24 mouse cellular contexts compared by ENCODE assay signal in genomic region chr7:91810774-91811173, GRCm38 (mm10).
DNase-seq lines count a peak whose midpoint lies in the region; ATAC-seq lines count a peak whose summit lies in the region.
"Had no signal": no experiment of that assay in that cellular context is flagged by ENCODE, and none has a peak within 500 bp of the region (broad histone marks: within the 10 kb centered on the region; RNA-seq: fewer than 3 reads in every experiment).

No protein-coding gene starts in this region.

- H3K9ac ChIP-seq in midbrain, embryonic 14.5 days (replicated peaks; ENCODE audit: low read length) = no peak overlapping the region
- no peak overlapping the region for H3K9ac ChIP-seq in midbrain, embryonic 13.5 days (replicated peaks)
- H3K9ac ChIP-seq: embryonic facial prominence, embryonic 12.5 days; embryonic facial prominence, embryonic 15.5 days; forebrain, embryonic 12.5 days had no signal

- H3K9me3 ChIP-seq in midbrain, embryonic 14.5 days (ENCODE audit: control insufficient read depth, low read length) = no peaks in the 10 kb centered on the region
- H3K9me3 ChIP-seq in midbrain, embryonic 13.5 days = no peaks in the 10 kb centered on the region
- H3K9me3 ChIP-seq: embryonic facial prominence, embryonic 12.5 days; embryonic facial prominence, embryonic 15.5 days; forebrain, embryonic 10.5 days; forebrain, embryonic 12.5 days had no signal

- WGBS in midbrain, embryonic 14.5 days = 31% methylated on average over 2 of the region's 2 CpGs
- WGBS in midbrain, embryonic 13.5 days = 29% methylated on average over 2 of the region's 2 CpGs

- no peaks in the 10 kb centered on the region for H3K36me3 ChIP-seq in midbrain, embryonic 14.5 days (ENCODE audit: control insufficient read depth, insufficient read depth, low read length)
- H3K36me3 ChIP-seq in midbrain, embryonic 13.5 days = no peaks in the 10 kb centered on the region
- H3K36me3 ChIP-seq: embryonic facial prominence, embryonic 12.5 days; embryonic facial prominence, embryonic 15.5 days; forebrain, embryonic 10.5 days; forebrain, embryonic 12.5 days had no signal

- no peak overlapping the region for H3K27ac ChIP-seq in midbrain, embryonic 14.5 days (replicated peaks; ENCODE audit: low read depth, low read length)
- H3K27ac ChIP-seq in midbrain, embryonic 13.5 days = no peak overlapping the region
- H3K27ac ChIP-seq: embryonic facial prominence, embryonic 12.5 days; embryonic facial prominence, embryonic 15.5 days; forebrain, embryonic 10.5 days; forebrain, embryonic 12.5 days had no signal

- peak; percentile 16 for DNase-seq in midbrain, embryonic 14.5 days
- DNase-seq in MN1 (ENCODE audit: low spot score) = peak; percentile 27
- peak; percentile 73 for DNase-seq in Muller cell, postnatal 12 days (ENCODE audit: inconsistent ontology term)
- DNase-seq in retina, embryonic 14.5 days (ENCODE audit: low spot score) = peak; percentile 63
- no peak for DNase-seq in kidney, postnatal 4 days
- no peak for DNase-seq in neural tube, embryonic 10.5 days (ENCODE audit: extremely low spot score, low spot score)
- no peak for DNase-seq in cerebellum, adult 8-10 months
- DNase-seq: adrenal gland, adult 2 months; adrenal gland, postnatal 10 days; adrenal gland, postnatal 25 days; cerebellum, adult 11-12 months; cerebellum, adult 2 months; cerebellum, adult 9-11 months; cerebellum, postnatal 14 days; cerebellum, postnatal 36 days; embryo, embryonic 11 days had no signal

- no peak overlapping the region for H3K4me3 ChIP-seq in midbrain, embryonic 14.5 days (replicated peaks; ENCODE audit: low read depth, low read length)
- no peak overlapping the region for H3K4me3 ChIP-seq in midbrain, embryonic 13.5 days (replicated peaks)
- H3K4me3 ChIP-seq: embryonic facial prominence, embryonic 12.5 days; embryonic facial prominence, embryonic 15.5 days; erythroblast, embryonic 14.5 days; forebrain, embryonic 10.5 days; forebrain, embryonic 12.5 days had no signal

- no peak overlapping the region for H3K4me2 ChIP-seq in midbrain, embryonic 14.5 days (ENCODE audit: low read length)
- no peak overlapping the region for H3K4me2 ChIP-seq in midbrain, embryonic 13.5 days (replicated peaks)
- H3K4me2 ChIP-seq: embryonic facial prominence, embryonic 12.5 days; embryonic facial prominence, embryonic 15.5 days; forebrain, embryonic 12.5 days had no signal

- no peaks in the 10 kb centered on the region for H3K27me3 ChIP-seq in midbrain, embryonic 14.5 days (ENCODE audit: control insufficient read depth, insufficient read depth, low read length)
- H3K27me3 ChIP-seq in midbrain, embryonic 13.5 days = no peaks in the 10 kb centered on the region
- H3K27me3 ChIP-seq: embryonic facial prominence, embryonic 12.5 days; embryonic facial prominence, embryonic 15.5 days; forebrain, embryonic 12.5 days had no signal

- no peak for ATAC-seq in midbrain, embryonic 14.5 days (ENCODE audit: low FRiP score, low TSS enrichment)
- no peak for ATAC-seq in midbrain, embryonic 13.5 days
- ATAC-seq: forebrain, embryonic 14.5 days; forebrain, embryonic 16.5 days had no signal

- H3K4me1 ChIP-seq in midbrain, embryonic 14.5 days (ENCODE audit: control insufficient read depth, insufficient read depth, low read length) = peaks cover 5% of the 10 kb centered on the region; the same call in 1 of the 2 replicates
- peaks cover 7% of the 10 kb centered on the region; the same call in 1 of the 2 replicates for H3K4me1 ChIP-seq in midbrain, embryonic 13.5 days (replicated peaks)
- H3K4me1 ChIP-seq: embryonic facial prominence, embryonic 12.5 days; embryonic facial prominence, embryonic 15.5 days; forebrain, embryonic 12.5 days had no signal

Comparison
In these comparisons a context has a peak if more than half of its experiments do, and no peak if none do; other contexts are left out.
1. DNase-seq: peak in midbrain, embryonic 14.5 days (single experiment), MN1 (single experiment), Muller cell, postnatal 12 days (single experiment) and retina, embryonic 14.5 days (single experiment); none in kidney, postnatal 4 days (0 of 2), neural tube, embryonic 10.5 days (single experiment) and cerebellum, adult 8-10 months (single experiment).